Mouse (Mus musculus): ENCODE measurements around the gene Sorcs3.

GRCm38 (mm10) chr19:48616951-48617350, 411.1 kb downstream of the Sorcs3 start:
- TF ChIP-seq GATA1 (IDR thresholded peaks at IDR 0.05; ENCODE audit: borderline replicate concordance, low read length) = no peak
- TF ChIP-seq FLI1 (IDR thresholded peaks at IDR 0.05; ENCODE audit: low read length) = no peak
